Mouse (Mus musculus): Measurements from ENCODE around the gene Fbxo9.

DNA sequence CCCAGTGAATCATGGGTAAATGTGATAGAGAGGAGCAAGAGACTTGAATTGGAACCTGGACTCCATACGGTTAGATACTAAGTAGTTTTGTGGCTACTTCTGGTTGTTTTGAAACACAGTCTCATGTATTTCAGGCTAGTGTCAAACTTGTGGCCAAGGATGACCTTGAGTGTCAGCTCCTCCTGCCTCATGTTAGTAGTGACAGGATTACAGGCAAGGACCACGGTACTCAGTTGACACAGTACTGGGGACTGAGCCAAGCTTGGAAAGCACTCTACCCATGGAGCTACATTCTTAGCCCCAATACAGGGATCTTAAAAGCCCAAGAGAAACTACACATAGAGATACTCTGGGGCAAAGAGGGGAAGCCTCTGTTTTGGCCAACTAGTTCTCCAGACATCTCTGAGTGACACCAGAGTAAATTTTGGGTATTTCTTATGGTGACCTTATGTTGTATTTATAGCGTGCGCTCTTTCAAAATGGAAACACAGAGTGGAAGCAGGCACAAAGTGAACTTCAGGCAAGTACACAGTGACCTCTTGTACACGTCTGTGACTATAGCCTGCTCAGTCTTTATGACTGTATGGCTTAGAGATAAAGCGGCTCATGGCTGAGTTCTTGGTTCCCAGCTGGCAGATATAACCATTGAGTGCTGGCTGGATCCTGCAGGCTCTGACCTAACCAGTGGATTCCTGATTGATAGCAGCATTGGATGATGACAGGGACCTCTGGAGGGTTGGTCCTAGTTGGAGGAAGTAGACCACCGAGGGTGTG is 14.3 kb upstream of the Fbxo9 start:
- no peak for TF ChIP-seq POLR2A (IDR thresholded peaks at IDR 0.05; ENCODE audit: low read depth, low read length)
- TF ChIP-seq SMC3 (IDR thresholded peaks at IDR 0.05; ENCODE audit: low read depth, low read length): no peak
- TF ChIP-seq ZKSCAN1 (IDR thresholded peaks at IDR 0.05; ENCODE audit: borderline replicate concordance, low read depth, low read length): no peak
- TF ChIP-seq EP300 (IDR thresholded peaks at IDR 0.05; ENCODE audit: low read length): no peak

Measured in CH12.LX (cell line).